Mouse (Mus musculus): ENCODE measurements around the gene Tex36. TPM values are rescaled to one million over a fixed set of nuclear protein-coding genes. Genes with fewer than 3 reads are reported as not detected.

Tex36 gene
- polyA plus RNA-seq, 1 experiment, result not detected

GRCm38 (mm10) chr7:133555786-133556492, 46.0 kb downstream of the Tex36 start:
- no peak overlapping the region for H3K4me3 ChIP-seq (ENCODE audit: control insufficient read depth, insufficient read depth, low read length)
- H3K27me3 ChIP-seq (ENCODE audit: control insufficient read depth, insufficient read depth, low read length), result no peaks in the 10 kb centered on the region
- H3K4me1 ChIP-seq (replicated peaks; ENCODE audit: control insufficient read depth, insufficient read depth, low read length), result no peaks in the 10 kb centered on the region
- no peak for DNase-seq
- no peak for TF ChIP-seq POLR2A (IDR thresholded peaks at IDR 0.05; ENCODE audit: control insufficient read depth, extremely low read depth, insufficient read depth, low read length, poor library complexity)
- no peak overlapping the region for H3K27ac ChIP-seq (ENCODE audit: control insufficient read depth, insufficient read depth, low read length)
- H3K36me3 ChIP-seq (ENCODE audit: control insufficient read depth, insufficient read depth, low read length), result no peaks in the 10 kb centered on the region
- WGBS, result 89% methylated on average over 8 of the region's 8 CpGs

- H3K36me3 ChIP-seq (ENCODE audit: control insufficient read depth, insufficient read depth, low read length), result no peaks in the 10 kb centered on the region
- no peak for DNase-seq
- 84% methylated on average over 7 of the region's 7 CpGs for WGBS
- no peaks in the 10 kb centered on the region for H3K27me3 ChIP-seq (ENCODE audit: control insufficient read depth, insufficient read depth, low read length)
- H3K27ac ChIP-seq (ENCODE audit: control insufficient read depth, insufficient read depth, low read length), result no peak overlapping the region
- TF ChIP-seq POLR2A (IDR thresholded peaks at IDR 0.05; ENCODE audit: control insufficient read depth, extremely low read depth, insufficient read depth, low read length, poor library complexity) (no peak), CTCF (IDR thresholded peaks at IDR 0.05; ENCODE audit: borderline replicate concordance, control insufficient read depth, extremely low read depth, insufficient read depth, low read length, poor library complexity) (no peak)
- no peaks in the 10 kb centered on the region for H3K4me1 ChIP-seq (replicated peaks; ENCODE audit: control insufficient read depth, insufficient read depth, low read length)
- no peak overlapping the region for H3K4me3 ChIP-seq (ENCODE audit: control insufficient read depth, insufficient read depth, low read length)
Measured at GRCm38 (mm10) chr7:133552306-133552991, 49.5 kb downstream of the Tex36 start.

- 68% methylated on average over 2 of the region's 2 CpGs for WGBS
Measured at GRCm38 (mm10) chr7:133551000-133551399, 51.0 kb downstream of the Tex36 start.

GRCm38 (mm10) chr7:133548434-133548833, 53.5 kb downstream of the Tex36 start:
- no peak overlapping the region for H3K4me3 ChIP-seq (ENCODE audit: control insufficient read depth, insufficient read depth, low read length)
- TF ChIP-seq CTCF (IDR thresholded peaks at IDR 0.05; ENCODE audit: borderline replicate concordance, control insufficient read depth, extremely low read depth, insufficient read depth, low read length, poor library complexity) (no peak), POLR2A (IDR thresholded peaks at IDR 0.05; ENCODE audit: control insufficient read depth, extremely low read depth, insufficient read depth, low read length, poor library complexity) (no peak)
- H3K36me3 ChIP-seq (ENCODE audit: control insufficient read depth, insufficient read depth, low read length), result no peaks in the 10 kb centered on the region
- no peak overlapping the region for H3K27ac ChIP-seq (ENCODE audit: control insufficient read depth, insufficient read depth, low read length)
- no peak for DNase-seq
- no peaks in the 10 kb centered on the region for H3K4me1 ChIP-seq (replicated peaks; ENCODE audit: control insufficient read depth, insufficient read depth, low read length)
- 92% methylated on average over 4 of the region's 4 CpGs for WGBS
- H3K27me3 ChIP-seq (ENCODE audit: control insufficient read depth, insufficient read depth, low read length), result no peaks in the 10 kb centered on the region

More at GRCm38 (mm10) chr7:133551000-133551399, 51.0 kb downstream of the Tex36 start:
- no peak overlapping the region for H3K4me3 ChIP-seq (ENCODE audit: control insufficient read depth, insufficient read depth, low read length)
- H3K27ac ChIP-seq (ENCODE audit: control insufficient read depth, insufficient read depth, low read length), result no peak overlapping the region
- H3K27me3 ChIP-seq (ENCODE audit: control insufficient read depth, insufficient read depth, low read length), result no peaks in the 10 kb centered on the region
- no peaks in the 10 kb centered on the region for H3K4me1 ChIP-seq (replicated peaks; ENCODE audit: control insufficient read depth, insufficient read depth, low read length)
- TF ChIP-seq CTCF (IDR thresholded peaks at IDR 0.05; ENCODE audit: borderline replicate concordance, control insufficient read depth, extremely low read depth, insufficient read depth, low read length, poor library complexity), result no peak
- no peak for TF ChIP-seq POLR2A (IDR thresholded peaks at IDR 0.05; ENCODE audit: control insufficient read depth, extremely low read depth, insufficient read depth, low read length, poor library complexity)
- no peak for DNase-seq
- no peaks in the 10 kb centered on the region for H3K36me3 ChIP-seq (ENCODE audit: control insufficient read depth, insufficient read depth, low read length)

- no peak for TF ChIP-seq CTCF (IDR thresholded peaks at IDR 0.05; ENCODE audit: borderline replicate concordance, control insufficient read depth, extremely low read depth, insufficient read depth, low read length, poor library complexity)
- no peak for TF ChIP-seq POLR2A (IDR thresholded peaks at IDR 0.05; ENCODE audit: control insufficient read depth, extremely low read depth, insufficient read depth, low read length, poor library complexity)
- no peak for DNase-seq
- Histone ChIP-seq H3K4me1 (replicated peaks; ENCODE audit: control insufficient read depth, insufficient read depth, low read length) (no peaks in the 10 kb centered on the region), H3K27me3 (ENCODE audit: control insufficient read depth, insufficient read depth, low read length) (no peaks in the 10 kb centered on the region), H3K36me3 (ENCODE audit: control insufficient read depth, insufficient read depth, low read length) (no peaks in the 10 kb centered on the region), H3K27ac (ENCODE audit: control insufficient read depth, insufficient read depth, low read length) (no peak overlapping the region), H3K4me3 (ENCODE audit: control insufficient read depth, insufficient read depth, low read length) (no peak overlapping the region)
- 93% methylated on average over 3 of the region's 3 CpGs for WGBS
Measured at GRCm38 (mm10) chr7:133545631-133546030, 56.3 kb downstream of the Tex36 start.

GRCm38 (mm10) chr7:133544966-133545365, 57.0 kb downstream of the Tex36 start:
- Histone ChIP-seq H3K36me3 (ENCODE audit: control insufficient read depth, insufficient read depth, low read length) (no peaks in the 10 kb centered on the region), H3K4me3 (ENCODE audit: control insufficient read depth, insufficient read depth, low read length) (no peak overlapping the region), H3K4me1 (replicated peaks; ENCODE audit: control insufficient read depth, insufficient read depth, low read length) (no peaks in the 10 kb centered on the region), H3K27ac (ENCODE audit: control insufficient read depth, insufficient read depth, low read length) (no peak overlapping the region), H3K27me3 (ENCODE audit: control insufficient read depth, insufficient read depth, low read length) (no peaks in the 10 kb centered on the region)
- no peak for DNase-seq
- 73% methylated on average over 2 of the region's 2 CpGs for WGBS
- TF ChIP-seq POLR2A (IDR thresholded peaks at IDR 0.05; ENCODE audit: control insufficient read depth, extremely low read depth, insufficient read depth, low read length, poor library complexity) (no peak), CTCF (IDR thresholded peaks at IDR 0.05; ENCODE audit: borderline replicate concordance, control insufficient read depth, extremely low read depth, insufficient read depth, low read length, poor library complexity) (no peak)

Data from thymus, adult 2 months (tissue).